Mouse (Mus musculus): Measurements from ENCODE around the gene Olfr544.

- TF ChIP-seq CTCF (IDR thresholded peaks at IDR 0.05; ENCODE audit: low read depth, low read length) (no peak), POLR2A (IDR thresholded peaks at IDR 0.05; ENCODE audit: borderline replicate concordance, low read depth, low read length) (no peak)
These were observed 4.4 kb downstream of the Olfr544 start for GRCm38 (mm10) chr7:102483665-102484064.

Measured in bone marrow macrophage, adult 2 months (primary cell).